Mouse (Mus musculus) forebrain, embryonic 10.5 days (tissue): ENCODE measurements around the gene Arhgap28. TPM values are rescaled to one million over a fixed set of nuclear protein-coding genes. Genes with fewer than 3 reads are reported as not detected.

Source experiments
- DNase-seq: peaks from one replicate; pipeline ENCODE4 v3.0.0-alpha.2; 2017; ENCODE audit warnings: low spot score; ENCODE audit errors: extremely low spot score
- H3K27ac ChIP-seq: fragments of 300-500 bp; sonication (generic); 2 replicates; pipeline ENCODE4 v1.5.1; 2016; ENCODE audit warnings: mild to moderate bottlenecking
- H3K27me3 ChIP-seq: fragments of 300-500 bp; sonication (generic); 2 replicates; pipeline ENCODE4 v1.6.1; 2016; ENCODE audit warnings: mild to moderate bottlenecking; ENCODE audit not compliant: poor library complexity, severe bottlenecking
- H3K36me3 ChIP-seq: fragments of 300-500 bp; sonication (generic); replicated peaks from 2 replicates; pipeline ENCODE4 v1.6.1; 2016; ENCODE audit warnings: mild to moderate bottlenecking, moderate library complexity
- H3K4me1 ChIP-seq: fragments of 300-500 bp; sonication (generic); 2 replicates; pipeline ENCODE4 v1.6.1; 2016
- H3K4me3 ChIP-seq: fragments of 300-500 bp; sonication (generic); 2 replicates; pipeline ENCODE4 v1.5.1; 2016; ENCODE audit warnings: mild to moderate bottlenecking, moderate library complexity
- H3K9me3 ChIP-seq: fragments of 300-500 bp; sonication (generic); 2 replicates; pipeline ENCODE4 v1.6.1; 2016; ENCODE audit warnings: mild to moderate bottlenecking, moderate library complexity
- WGBS: fragments of 180-500 bp; shearing (Covaris S2); methylation state at CpG from one replicate; pipeline ENCODE4 v1.1.7; 2016; 5-methylcytosine and 5-hydroxymethylcytosine counted together
- polyA plus RNA-seq: library from polyadenylated mRNA; unstranded; fragments of >200 nt; fragmentation: Nextera tagmentation; extraction: Ambion mirVana; gene quantifications from 2 replicates; pipeline ENCODE4 v1.2.1, GENCODE M21; 2016

Arhgap28 gene
- polyA plus RNA-seq, 1 experiment from 2014 or later: 28.0 TPM

DNA sequence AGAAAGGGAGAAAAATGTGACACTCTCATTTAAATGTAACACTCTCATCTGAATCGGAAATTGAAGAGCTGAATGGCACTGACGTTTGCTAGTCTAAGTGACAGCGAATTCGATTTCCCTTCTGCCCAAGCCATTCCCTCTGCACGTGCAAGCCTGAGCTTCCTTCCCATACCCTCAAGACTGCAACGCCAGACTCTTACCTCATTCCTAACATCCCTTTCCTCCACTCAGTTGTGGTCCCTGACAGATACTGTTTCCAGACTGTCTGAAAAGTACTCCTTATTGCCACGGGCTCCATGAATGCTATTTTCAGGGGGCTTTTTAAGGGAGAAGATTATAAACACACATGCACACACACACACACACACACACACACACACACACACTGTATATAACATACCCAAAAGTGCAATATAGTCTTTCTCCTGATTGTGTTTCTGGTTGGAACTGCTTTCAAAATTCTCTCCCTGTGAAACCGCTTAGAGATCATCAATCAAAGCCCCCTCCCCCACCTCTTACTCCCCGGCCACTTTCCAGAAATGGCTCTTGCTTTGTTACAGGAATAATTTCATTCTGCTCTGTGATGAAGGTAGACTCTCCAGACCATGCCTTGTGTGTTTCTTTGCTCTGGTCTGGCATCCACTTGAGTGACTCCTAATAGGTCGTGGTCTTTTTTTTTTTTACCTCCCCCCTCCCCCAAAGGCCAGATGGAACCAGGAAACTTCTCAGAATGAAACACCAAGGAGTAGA is 836 bp upstream of the Arhgap28 start:
- 18% methylated on average over 10 of the region's 10 CpGs for WGBS
- 0 out of 2 replicates have a peak, but pooled peaks cover 4% of the 10 kb centered on the region for H3K9me3 ChIP-seq
- H3K27ac ChIP-seq: peak overlapping the region; percentile 92
- H3K4me1 ChIP-seq: peaks cover 41% of the 10 kb centered on the region
- no peak for DNase-seq
- no peaks in the 10 kb centered on the region for H3K36me3 ChIP-seq
- no peaks in the 10 kb centered on the region; the same call in 1 of the 2 replicates for H3K27me3 ChIP-seq
- peak overlapping the region; percentile 82 for H3K4me3 ChIP-seq

DNA sequence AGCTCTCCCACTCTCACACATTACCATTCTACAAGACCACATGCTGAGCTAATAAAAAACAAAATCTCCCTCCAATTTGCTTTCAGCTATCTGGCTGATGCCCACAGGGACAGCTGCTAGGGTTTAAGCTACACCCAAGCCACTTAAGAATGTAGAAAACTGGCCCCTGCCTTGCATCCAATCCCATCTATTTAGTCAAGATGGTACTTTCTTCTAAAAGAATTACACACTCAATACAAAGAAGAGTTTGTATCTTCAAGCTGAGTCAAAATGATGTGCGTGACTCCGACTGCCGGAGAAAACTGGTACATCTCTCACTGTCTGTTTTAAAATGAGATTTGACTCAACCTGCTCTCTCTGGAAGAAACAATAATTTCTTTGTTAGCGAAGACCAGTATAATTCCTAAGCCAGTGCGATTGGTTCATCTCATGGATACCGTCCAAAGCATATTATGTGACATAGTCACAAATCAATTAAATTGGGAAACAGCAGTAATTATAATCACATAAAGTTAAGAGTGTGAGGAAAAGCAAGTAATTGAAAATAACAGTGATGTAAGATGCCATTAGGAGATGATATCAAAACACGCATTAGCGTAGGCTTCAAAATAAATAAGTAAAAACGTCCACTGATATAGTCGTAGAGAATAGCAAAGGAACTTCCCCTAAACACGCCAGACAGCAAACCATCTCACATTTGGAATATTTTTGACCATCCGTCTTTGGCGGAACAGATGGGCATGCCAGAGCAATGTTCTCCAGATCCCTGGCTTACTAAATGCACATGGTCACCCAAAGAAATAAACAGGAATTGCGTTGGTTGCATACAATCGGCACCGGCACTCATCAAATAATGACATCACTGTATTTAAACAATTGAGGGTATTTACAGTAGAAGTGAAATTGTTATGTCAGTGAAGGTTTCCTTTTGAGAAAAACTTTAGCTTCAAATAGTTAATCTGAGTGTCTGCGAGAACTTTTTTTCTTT is 1.0 kb downstream of the Arhgap28 start:
- no peak for DNase-seq
- H3K27ac ChIP-seq: peak overlapping the region; percentile 92; the same call in 1 of the 2 replicates
- 45% methylated on average over 17 of the region's 17 CpGs for WGBS

DNA sequence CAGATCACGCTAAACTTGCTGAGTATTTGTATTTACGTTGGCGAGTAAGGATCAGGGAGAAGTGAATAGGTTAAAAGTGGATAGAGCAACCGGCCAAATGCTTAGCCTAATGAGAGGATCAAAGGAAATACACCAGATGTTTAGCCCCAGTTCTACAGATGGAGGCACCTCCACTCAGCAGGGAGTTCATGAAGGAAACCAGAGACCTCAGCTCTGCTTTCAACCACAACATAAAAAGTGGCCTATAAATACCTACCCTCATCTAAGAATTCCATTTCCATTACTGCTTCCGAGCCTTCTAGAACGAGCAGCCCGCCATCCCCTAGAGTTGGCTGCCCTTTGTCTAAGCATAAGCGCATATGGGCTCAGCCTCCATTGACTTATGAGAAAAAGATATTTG is 4.1 kb downstream of the Arhgap28 start:
- no peak for DNase-seq
- Histone ChIP-seq H3K27ac (no peak overlapping the region), H3K9me3 (no peaks in the 10 kb centered on the region), H3K36me3 (no peaks in the 10 kb centered on the region), H3K4me1 (peaks cover 68% of the 10 kb centered on the region), H3K4me3 (no peak overlapping the region), H3K27me3 (no peaks in the 10 kb centered on the region; the same call in 1 of the 2 replicates)
- WGBS: 59% methylated on average over 8 of the region's 8 CpGs

More for the DNA sequence above, 1.0 kb downstream of the Arhgap28 start:
- Histone ChIP-seq H3K27me3 (no peaks in the 10 kb centered on the region; the same call in 1 of the 2 replicates), H3K4me1 (peaks cover 45% of the 10 kb centered on the region), H3K36me3 (no peaks in the 10 kb centered on the region), H3K9me3 (no peaks in the 10 kb centered on the region), H3K4me3 (peak overlapping the region; percentile 82)

DNA sequence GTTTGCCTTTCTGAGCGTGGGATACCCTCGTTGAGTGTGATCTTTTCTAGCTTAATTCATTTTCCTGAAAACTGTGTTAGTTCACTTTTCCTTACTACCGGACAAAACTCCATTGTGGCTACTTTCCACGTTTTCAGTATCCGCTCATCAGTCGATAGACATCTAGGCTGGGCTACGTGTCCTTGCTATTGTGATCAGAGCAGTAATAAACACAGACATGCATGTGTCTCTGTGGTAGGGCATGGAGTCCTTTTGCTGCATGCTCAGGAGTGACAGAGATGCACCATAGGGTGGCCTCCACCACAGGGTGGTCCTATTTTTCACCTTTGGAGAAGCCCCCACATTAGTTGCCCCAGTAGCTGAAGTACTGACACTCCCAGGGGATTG is 7.2 kb downstream of the Arhgap28 start:
- 85% methylated on average over 7 of the region's 7 CpGs for WGBS

DNA sequence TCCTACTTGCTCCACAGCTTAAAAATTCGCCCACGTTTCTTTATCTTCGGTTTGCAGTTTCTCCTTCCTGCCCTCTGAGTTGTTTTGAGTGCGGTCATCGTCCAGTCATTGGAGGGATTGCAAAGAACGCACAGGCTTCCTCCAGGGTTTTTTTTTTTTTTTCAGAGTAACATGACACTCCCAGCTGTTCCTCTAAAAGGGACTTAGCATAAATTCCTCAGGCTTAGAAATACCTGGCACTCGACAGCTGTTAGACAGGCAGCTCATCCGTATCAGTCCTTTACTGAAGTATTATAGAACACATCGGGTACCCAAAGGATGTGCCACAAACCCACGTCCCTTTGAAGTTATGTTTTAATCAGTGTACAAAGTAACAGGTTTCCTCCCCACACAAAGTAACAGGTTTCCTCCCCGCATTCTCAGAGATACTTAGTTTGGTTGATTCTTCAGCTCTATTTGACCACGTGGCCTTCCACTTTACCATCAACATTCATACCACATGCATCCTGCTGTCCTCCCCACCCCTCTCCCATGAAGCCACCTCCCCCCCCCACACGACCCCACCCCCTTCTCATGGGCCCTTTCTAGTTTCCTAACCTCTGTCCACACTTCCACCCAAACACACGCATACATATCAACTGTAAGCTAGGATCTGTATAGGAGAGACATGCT is 7.7 kb downstream of the Arhgap28 start:
- Histone ChIP-seq H3K4me1 (peaks cover 44% of the 10 kb centered on the region), H3K27me3 (no peaks in the 10 kb centered on the region), H3K4me3 (peak overlapping the region; percentile 20), H3K9me3 (no peaks in the 10 kb centered on the region), H3K27ac (peak overlapping the region; percentile 56; the same call in 1 of the 2 replicates), H3K36me3 (peaks cover 3% of the 10 kb centered on the region; the same call in 1 of the 2 replicates)
- 18% methylated on average over 14 of the region's 14 CpGs for WGBS
- no peak for DNase-seq

More for the DNA sequence above, 7.2 kb downstream of the Arhgap28 start:
- Histone ChIP-seq H3K36me3 (peaks cover 3% of the 10 kb centered on the region; the same call in 1 of the 2 replicates), H3K27ac (no peak overlapping the region), H3K4me1 (peaks cover 44% of the 10 kb centered on the region), H3K9me3 (no peaks in the 10 kb centered on the region), H3K4me3 (no peak overlapping the region), H3K27me3 (no peaks in the 10 kb centered on the region)
- DNase-seq: no peak

DNA sequence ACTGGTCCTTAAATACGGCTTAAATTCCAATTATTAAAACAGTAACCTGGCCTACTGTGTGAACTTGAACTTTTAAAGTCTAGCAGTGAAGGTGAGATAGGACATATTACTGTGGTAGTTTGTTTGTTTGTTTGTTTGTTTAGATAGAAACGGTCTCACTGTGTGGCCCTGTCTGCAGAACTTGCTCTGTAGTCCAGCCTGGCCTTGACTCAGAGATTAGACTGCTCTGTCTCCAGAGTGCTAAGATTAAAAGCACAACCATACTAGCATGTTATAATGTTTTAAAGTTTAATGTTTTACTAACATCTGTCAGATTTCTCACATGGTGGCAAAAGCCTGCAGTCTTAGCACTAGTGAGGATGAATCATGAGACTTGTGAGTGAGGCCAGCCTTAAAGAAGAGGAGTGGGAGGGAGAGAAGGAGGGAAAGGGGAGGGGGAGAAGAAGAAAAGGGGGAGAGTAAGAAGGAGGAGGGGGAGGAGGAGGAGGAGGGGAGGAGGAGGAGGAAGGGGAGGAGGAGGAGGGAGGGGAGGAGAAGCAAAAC is 8.6 kb downstream of the Arhgap28 start:
- 95% methylated on average over 2 of the region's 2 CpGs for WGBS
- peaks cover 43% of the 10 kb centered on the region for H3K4me1 ChIP-seq
- H3K9me3 ChIP-seq: no peaks in the 10 kb centered on the region
- H3K27ac ChIP-seq: peak overlapping the region; percentile 56; the same call in 1 of the 2 replicates
- peaks cover 3% of the 10 kb centered on the region; the same call in 1 of the 2 replicates for H3K36me3 ChIP-seq
- peak overlapping the region; percentile 20; the same call in 1 of the 2 replicates for H3K4me3 ChIP-seq
- DNase-seq: no peak
- no peaks in the 10 kb centered on the region for H3K27me3 ChIP-seq

DNA sequence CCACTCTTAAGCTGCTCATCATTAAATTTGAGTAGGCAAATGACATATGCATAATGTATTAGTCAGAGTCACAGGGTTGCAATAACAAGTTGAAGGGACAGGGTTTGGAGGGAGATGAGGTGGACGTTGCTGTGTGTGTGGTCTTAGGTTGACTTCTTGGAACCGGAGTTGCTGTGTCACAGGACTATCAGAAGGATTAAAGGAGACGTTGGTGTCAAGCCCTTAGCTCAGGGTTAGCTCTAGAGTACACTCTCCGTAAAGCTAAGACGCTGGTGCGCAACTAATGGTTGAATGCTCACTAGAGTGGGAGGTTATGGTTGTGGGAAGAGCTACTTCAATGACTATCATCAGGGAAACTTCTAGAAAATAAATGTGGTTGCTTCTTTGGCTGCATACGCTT is 9.1 kb downstream of the Arhgap28 start:
- peaks cover 3% of the 10 kb centered on the region; the same call in 1 of the 2 replicates for H3K36me3 ChIP-seq
- no peaks in the 10 kb centered on the region for H3K27me3 ChIP-seq
- H3K9me3 ChIP-seq: no peaks in the 10 kb centered on the region
- H3K27ac ChIP-seq: no peak overlapping the region
- 82% methylated on average over 7 of the region's 7 CpGs for WGBS
- peaks cover 44% of the 10 kb centered on the region for H3K4me1 ChIP-seq
- H3K4me3 ChIP-seq: no peak overlapping the region
- DNase-seq: no peak

DNA sequence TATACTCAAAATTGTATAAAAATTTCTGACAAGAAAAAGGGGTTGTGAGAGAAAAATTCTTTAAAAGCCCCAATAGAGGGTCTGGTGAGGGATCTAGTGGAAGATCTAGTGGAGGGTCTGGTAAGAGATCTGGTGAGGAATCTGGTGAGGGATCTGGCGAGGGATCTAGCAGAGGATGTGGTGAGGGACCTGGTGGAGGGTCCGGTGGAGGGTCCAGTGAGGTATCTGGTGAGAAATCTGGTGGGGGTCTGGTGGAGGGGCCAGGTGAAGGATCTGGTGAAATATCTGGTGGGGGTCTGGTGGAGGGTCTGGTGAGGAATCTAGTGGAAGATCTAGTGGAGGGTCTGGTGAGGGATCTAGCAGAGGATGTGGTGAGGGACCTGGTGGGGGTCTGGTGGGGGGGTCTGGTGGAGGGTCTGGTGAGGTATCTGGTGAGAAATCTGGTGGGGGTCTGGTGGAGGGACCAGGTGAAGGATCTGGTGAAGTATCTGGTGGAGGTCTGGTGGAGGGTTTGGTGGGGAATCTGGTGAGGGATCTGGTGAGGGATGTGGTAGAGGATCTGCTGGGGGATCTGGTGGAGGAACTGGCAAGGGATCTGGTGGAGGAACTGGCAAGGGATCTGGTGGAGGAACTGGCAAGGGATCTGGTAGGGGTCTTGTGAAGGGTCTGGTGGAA is 10.4 kb downstream of the Arhgap28 start:
- DNase-seq: no peak
- peaks cover 52% of the 10 kb centered on the region for H3K4me1 ChIP-seq
- no peaks in the 10 kb centered on the region for H3K27me3 ChIP-seq
- 92% methylated on average over 2 of the region's 2 CpGs for WGBS
- no peak overlapping the region for H3K27ac ChIP-seq
- H3K9me3 ChIP-seq: no peaks in the 10 kb centered on the region
- peaks cover 3% of the 10 kb centered on the region; the same call in 1 of the 2 replicates for H3K36me3 ChIP-seq
- H3K4me3 ChIP-seq: no peak overlapping the region

DNA sequence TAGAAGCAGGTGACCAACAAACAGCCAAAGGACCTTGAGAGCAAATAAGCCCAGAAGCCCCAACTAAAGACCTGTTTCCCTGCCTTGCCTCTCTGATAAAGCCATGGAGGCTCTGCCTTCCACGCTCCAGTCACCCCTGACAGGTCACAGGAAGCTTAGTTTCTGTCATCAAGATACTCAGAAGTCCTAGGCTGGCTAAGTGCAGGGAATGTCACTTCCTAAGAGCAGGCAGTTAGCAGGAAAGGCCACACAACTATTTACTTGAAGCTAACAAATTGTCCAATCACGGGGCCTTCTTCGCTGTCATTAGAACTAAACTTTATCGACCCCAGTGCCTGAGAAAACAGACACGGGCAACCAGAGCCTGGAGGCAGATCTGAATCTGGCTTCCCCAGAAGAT is 14.2 kb downstream of the Arhgap28 start:
- peaks cover 30% of the 10 kb centered on the region for H3K4me1 ChIP-seq
- 0 out of 2 replicates have a peak, but pooled peaks cover 4% of the 10 kb centered on the region for H3K9me3 ChIP-seq
- H3K27ac ChIP-seq: peak overlapping the region; percentile 51
- H3K4me3 ChIP-seq: no peak overlapping the region; the same call in 1 of the 2 replicates
- H3K36me3 ChIP-seq: peaks cover 3% of the 10 kb centered on the region; the same call in 1 of the 2 replicates
- 64% methylated on average over 5 of the region's 5 CpGs for WGBS
- no peaks in the 10 kb centered on the region for H3K27me3 ChIP-seq
- DNase-seq: no peak

DNA sequence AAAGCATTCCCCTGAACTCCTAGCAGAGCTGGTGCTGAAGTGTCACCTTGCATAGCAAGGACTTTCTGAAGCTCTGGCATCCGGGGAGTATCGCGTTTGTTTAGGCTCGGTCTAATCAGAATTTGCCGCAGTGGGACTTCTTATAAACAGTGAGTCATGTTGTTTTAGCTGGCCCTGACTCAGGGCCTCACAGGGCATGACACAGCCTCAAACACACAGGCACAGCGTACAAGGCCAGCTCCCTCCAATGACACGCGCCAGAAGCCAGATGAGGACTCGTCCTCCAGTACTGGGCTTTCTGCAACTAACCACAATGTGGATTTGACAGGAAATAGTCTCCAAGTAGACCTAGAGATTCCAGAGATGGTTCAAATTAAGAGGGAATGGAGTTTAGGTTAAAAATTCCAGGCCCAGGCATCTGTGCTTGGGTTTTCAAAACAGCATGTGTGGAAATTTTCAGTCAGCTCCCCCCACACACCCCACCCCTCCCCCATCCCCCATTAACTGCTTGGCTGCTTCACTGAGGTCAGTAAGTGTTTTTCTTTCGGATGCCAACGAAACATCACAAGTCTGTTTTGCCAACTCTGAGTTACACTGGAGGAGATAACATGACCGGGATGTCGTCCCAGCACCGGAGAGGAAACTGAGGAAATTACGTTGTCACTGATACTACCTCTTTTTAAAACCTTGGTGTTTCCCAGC is 14.8 kb downstream of the Arhgap28 start:
- peak; percentile 31 for DNase-seq
- Histone ChIP-seq H3K36me3 (peaks cover 3% of the 10 kb centered on the region; the same call in 1 of the 2 replicates), H3K4me1 (peaks cover 27% of the 10 kb centered on the region), H3K27me3 (no peaks in the 10 kb centered on the region), H3K4me3 (no peak overlapping the region), H3K27ac (peak overlapping the region; percentile 51; the same call in 1 of the 2 replicates), H3K9me3 (0 out of 2 replicates have a peak, but pooled peaks cover 4% of the 10 kb centered on the region)
- WGBS: 54% methylated on average over 15 of the region's 15 CpGs

DNA sequence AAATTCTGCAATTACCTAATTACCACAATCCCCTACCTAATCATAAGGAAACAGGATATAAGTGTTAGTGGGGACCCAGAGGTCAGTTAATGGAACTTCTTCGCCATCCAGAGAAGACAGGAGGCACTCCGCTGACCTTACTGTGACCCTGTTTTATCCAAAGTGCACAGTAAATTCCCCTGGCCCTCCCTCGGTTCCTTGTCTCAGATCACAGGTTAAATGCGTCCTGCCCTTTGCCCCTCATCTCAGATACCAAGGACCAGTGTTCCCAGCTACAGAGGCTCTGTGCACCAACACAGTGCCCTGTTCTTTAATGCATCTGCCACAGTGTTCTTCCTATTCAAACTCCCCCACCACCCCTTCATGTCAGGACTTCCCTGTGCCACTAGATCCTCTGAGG is 18.4 kb downstream of the Arhgap28 start:
- WGBS: 45% methylated on average over 4 of the region's 4 CpGs
- Histone ChIP-seq H3K27ac (no peak overlapping the region), H3K9me3 (0 out of 2 replicates have a peak, but pooled peaks cover 4% of the 10 kb centered on the region), H3K4me1 (peaks cover 27% of the 10 kb centered on the region), H3K27me3 (no peaks in the 10 kb centered on the region), H3K4me3 (no peak overlapping the region), H3K36me3 (no peaks in the 10 kb centered on the region; the same call in 1 of the 2 replicates)
- no peak for DNase-seq
